Mouse (Mus musculus): Measurements from ENCODE around the gene Atp5j. TPM values are rescaled to one million over a fixed set of nuclear protein-coding genes. Genes with fewer than 3 reads are reported as not detected.

Atp5j gene
- polyA plus RNA-seq, 1 experiment, result 446 TPM

DNA sequence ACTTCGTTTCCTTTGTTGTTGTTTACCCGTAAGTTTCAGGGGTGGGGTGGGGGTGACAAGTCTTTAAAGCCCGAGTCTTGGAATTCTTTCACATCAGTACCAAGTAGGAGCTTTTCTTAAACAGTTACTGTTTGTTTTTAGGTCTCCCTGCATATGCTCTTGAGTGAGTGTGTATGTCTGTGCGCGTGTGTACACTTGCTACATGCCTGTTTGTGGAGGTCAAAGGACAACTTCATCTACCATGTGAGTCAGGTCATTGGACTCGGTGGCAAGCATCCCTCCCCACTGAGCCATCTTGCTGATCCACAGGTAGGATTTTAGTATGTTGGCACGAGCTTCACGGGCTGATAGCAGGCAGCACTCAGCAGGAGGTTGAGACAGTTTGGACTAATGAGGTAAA, 38.4 kb upstream of the Atp5j start:
- Histone ChIP-seq H3K27ac (ENCODE audit: insufficient read depth, low read length) (no peak overlapping the region), H3K4me3 (replicated peaks; ENCODE audit: insufficient read depth, low read depth, low read length) (no peak overlapping the region), H3K27me3 (ENCODE audit: control insufficient read depth, insufficient read depth, low read length) (no peaks in the 10 kb centered on the region; the same call in 1 of the 2 replicates), H3K4me1 (ENCODE audit: control insufficient read depth, insufficient read depth, low read length) (no peaks in the 10 kb centered on the region)
- TF ChIP-seq POLR2A (IDR thresholded peaks at IDR 0.05; ENCODE audit: borderline replicate concordance, insufficient read depth, low read length) (no peak), CTCF (IDR thresholded peaks at IDR 0.05; ENCODE audit: borderline replicate concordance, insufficient read depth, low read depth, low read length) (no peak)
- DNase-seq, result no peak
- WGBS, result 62% methylated on average over 8 of the region's 8 CpGs

DNA sequence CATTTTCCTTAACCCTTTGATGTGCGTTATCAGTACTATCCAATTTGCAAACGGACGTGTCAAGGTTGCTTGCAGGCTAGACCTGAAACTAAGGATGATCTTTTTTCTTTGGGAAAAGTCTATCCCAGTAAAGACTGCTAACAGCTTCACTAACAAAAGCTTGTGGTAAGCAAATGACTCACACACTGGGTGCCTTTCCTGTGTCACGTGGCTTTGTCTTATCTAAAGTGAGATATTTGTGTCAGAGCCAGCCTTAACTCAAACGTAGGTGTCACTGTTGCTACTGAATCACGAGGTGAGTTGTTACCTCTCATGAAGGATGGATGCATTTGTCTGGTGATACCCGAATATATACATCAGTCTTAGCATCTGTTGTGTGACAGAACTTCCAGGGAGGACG, 29.2 kb upstream of the Atp5j start:
- no peak for DNase-seq
- Histone ChIP-seq H3K27me3 (ENCODE audit: control insufficient read depth, insufficient read depth, low read length) (no peaks in the 10 kb centered on the region), H3K4me1 (ENCODE audit: control insufficient read depth, insufficient read depth, low read length) (no peaks in the 10 kb centered on the region), H3K27ac (ENCODE audit: insufficient read depth, low read length) (no peak overlapping the region), H3K4me3 (replicated peaks; ENCODE audit: insufficient read depth, low read depth, low read length) (no peak overlapping the region)
- TF ChIP-seq POLR2A (IDR thresholded peaks at IDR 0.05; ENCODE audit: borderline replicate concordance, insufficient read depth, low read length), result no peak
- no peak for TF ChIP-seq CTCF (IDR thresholded peaks at IDR 0.05; ENCODE audit: borderline replicate concordance, insufficient read depth, low read depth, low read length)
- WGBS, result 91% methylated on average over 8 of the region's 8 CpGs

DNA sequence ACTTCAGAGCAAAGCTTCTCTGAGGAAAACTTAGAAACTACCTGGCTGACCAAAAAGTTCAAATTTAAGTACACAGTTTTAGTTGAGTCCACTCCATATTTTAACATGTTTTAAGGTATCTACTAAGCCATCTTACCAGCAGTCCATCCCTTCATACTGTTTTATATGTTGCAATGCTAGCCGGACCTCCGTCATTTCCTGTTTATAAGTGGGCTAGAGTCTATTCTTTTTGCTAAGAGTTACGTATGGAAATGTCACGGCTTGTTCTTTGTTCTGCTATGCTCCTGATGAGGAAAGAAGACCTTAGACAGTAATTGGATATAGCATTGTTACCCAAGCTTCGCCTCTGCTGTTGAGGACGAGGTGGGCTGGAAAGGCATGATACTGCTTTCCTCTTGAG, 18.1 kb upstream of the Atp5j start:
- H3K27ac ChIP-seq (ENCODE audit: insufficient read depth, low read length), result no peak overlapping the region
- H3K27me3 ChIP-seq (ENCODE audit: control insufficient read depth, insufficient read depth, low read length), result no peaks in the 10 kb centered on the region
- no peaks in the 10 kb centered on the region for H3K4me1 ChIP-seq (ENCODE audit: control insufficient read depth, insufficient read depth, low read length)
- WGBS, result 92% methylated on average over 6 of the region's 6 CpGs
- DNase-seq, result no peak
- no peak for TF ChIP-seq POLR2A (IDR thresholded peaks at IDR 0.05; ENCODE audit: borderline replicate concordance, insufficient read depth, low read length)
- no peak for TF ChIP-seq CTCF (IDR thresholded peaks at IDR 0.05; ENCODE audit: borderline replicate concordance, insufficient read depth, low read depth, low read length)
- H3K4me3 ChIP-seq (replicated peaks; ENCODE audit: insufficient read depth, low read depth, low read length), result no peak overlapping the region

DNA sequence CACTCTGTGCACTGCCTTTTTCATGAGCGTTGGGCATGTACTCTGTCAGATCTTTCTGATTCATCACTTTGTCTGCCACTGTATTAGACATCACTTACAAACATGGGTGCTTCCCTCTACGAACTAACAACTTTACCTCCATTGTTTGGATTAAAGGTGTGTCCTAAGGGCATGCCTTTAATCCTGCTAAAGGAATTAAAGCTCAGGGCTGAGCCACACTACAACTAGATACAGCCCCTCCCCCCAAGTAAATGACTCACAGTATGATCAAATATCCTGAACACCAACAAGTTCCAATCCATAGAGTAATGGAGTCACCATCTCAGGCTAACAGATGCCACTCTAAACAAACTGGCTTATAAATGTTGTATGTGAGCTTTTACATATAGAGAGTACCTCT, 3.2 kb upstream of the Atp5j start:
- WGBS, result 87% methylated on average over 2 of the region's 2 CpGs
- TF ChIP-seq CTCF (IDR thresholded peaks at IDR 0.05; ENCODE audit: borderline replicate concordance, insufficient read depth, low read depth, low read length) (no peak), POLR2A (IDR thresholded peaks at IDR 0.05; ENCODE audit: borderline replicate concordance, insufficient read depth, low read length) (no peak)
- no peaks in the 10 kb centered on the region for H3K27me3 ChIP-seq (ENCODE audit: control insufficient read depth, insufficient read depth, low read length)
- H3K4me1 ChIP-seq (ENCODE audit: control insufficient read depth, insufficient read depth, low read length), result no peaks in the 10 kb centered on the region; the same call in none of the 2 replicates
- DNase-seq, result no peak
- H3K4me3 ChIP-seq (replicated peaks; ENCODE audit: insufficient read depth, low read depth, low read length), result no peak overlapping the region
- no peak overlapping the region for H3K27ac ChIP-seq (ENCODE audit: insufficient read depth, low read length)

DNA sequence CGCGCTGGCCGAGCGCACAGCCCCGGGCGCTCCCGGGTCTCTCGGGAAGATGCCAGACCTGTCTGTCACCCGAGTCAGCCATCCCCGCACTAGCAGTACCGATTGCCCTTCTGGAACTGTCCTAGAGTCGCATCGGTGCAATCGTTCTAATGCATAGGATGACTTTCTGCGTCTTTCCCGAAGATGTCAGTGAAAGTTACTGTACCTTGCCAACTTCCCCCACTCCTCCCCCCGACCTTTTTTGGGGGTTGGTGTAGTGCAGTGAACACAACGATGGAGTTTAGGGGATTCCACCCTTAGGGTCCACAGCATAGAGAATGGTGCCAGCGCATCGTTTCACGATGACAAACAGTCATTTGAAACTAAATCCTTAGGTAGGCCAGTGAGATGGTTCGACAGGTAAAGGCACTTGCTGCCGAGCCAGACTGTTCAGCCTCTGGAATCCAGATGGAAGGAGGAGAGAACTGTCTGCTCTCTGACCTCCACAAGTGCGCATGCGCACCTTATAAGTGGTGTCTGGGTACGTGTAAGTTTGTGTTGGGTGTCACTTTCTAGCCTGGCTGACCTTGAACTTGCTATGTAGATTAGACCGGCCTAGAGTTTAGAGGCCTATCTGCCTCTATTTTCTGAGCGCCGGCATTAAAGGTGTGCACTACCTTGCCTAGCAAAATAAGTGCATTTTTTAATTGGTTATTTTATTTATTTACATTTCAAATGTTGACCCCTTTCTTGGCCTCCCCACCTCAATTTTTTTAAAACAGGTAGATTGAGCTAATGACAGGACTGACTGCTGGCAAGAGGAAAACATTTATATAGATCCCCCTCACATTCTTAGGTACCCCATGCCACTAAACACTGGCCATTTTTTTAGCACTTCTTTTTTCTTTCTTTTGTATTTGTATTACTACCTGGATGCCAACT, 658 bp upstream of the Atp5j start:
- peaks cover 8% of the 10 kb centered on the region for H3K4me1 ChIP-seq (ENCODE audit: control insufficient read depth, insufficient read depth, low read length)
- WGBS, result 6% methylated on average over 29 of the region's 29 CpGs

DNA sequence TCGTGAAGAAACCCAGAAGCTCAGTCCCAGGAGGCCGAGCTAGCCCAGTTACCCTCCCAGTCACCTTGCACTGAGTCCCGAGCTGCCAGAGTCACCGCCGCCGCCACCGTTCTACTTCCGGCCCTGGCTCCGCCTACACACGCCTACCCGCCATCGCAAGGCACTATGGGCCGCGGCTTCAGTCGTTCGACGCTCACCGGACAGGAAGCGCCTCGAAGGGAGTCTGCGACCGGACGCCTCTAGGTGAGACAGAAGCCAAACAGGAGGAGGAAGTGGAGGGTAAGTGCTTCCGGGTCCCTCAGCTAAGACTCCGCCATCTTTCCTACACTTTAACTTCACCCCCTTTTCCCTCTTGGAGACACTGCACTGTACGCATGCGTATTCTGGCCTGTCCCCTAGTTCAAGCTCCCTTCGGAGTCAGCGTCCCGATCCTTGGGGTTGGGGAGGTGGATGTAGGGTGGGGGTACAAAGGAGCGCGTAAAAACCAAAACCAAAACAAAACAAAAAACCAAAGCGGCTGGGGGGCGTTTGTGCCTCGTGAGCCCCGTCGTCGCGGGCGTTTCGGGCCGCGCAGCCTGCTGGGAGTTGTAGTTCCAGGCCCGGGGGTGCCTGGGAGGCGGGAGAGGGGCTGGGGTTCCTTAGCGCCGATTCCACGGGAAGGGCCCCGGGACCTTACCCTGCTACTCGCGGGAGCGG, 532 bp downstream of the Atp5j start, which contains the start of gene Gabpa:
Gabpa (plus strand) TSS at position 181 of the 696 bp plus-strand sequence.
- TF ChIP-seq CTCF (IDR thresholded peaks at IDR 0.05; ENCODE audit: borderline replicate concordance, insufficient read depth, low read depth, low read length), result no peak
- peak; percentile 74 for TF ChIP-seq POLR2A (IDR thresholded peaks at IDR 0.05; ENCODE audit: borderline replicate concordance, insufficient read depth, low read length)
- Histone ChIP-seq H3K4me3 (replicated peaks; ENCODE audit: insufficient read depth, low read depth, low read length) (peak within 1 kb of the TSS; percentile 95), H3K27me3 (ENCODE audit: control insufficient read depth, insufficient read depth, low read length) (no peaks in the 10 kb centered on the region), H3K4me1 (ENCODE audit: control insufficient read depth, insufficient read depth, low read length) (peaks cover 8% of the 10 kb centered on the region), H3K27ac (ENCODE audit: insufficient read depth, low read length) (peak within 1 kb of the TSS; percentile 89)
- WGBS, result under 1% methylated on average over 52 of the region's 52 CpGs
- peak; percentile 92 to 97 for DNase-seq

More for the DNA sequence above, 658 bp upstream of the Atp5j start:
- Histone ChIP-seq H3K27me3 (ENCODE audit: control insufficient read depth, insufficient read depth, low read length) (no peaks in the 10 kb centered on the region), H3K27ac (ENCODE audit: insufficient read depth, low read length) (peak overlapping the region; percentile 58), H3K4me3 (replicated peaks; ENCODE audit: insufficient read depth, low read depth, low read length) (peak overlapping the region; percentile 95)
- no peak for DNase-seq
- TF ChIP-seq CTCF (IDR thresholded peaks at IDR 0.05; ENCODE audit: borderline replicate concordance, insufficient read depth, low read depth, low read length) (no peak), POLR2A (IDR thresholded peaks at IDR 0.05; ENCODE audit: borderline replicate concordance, insufficient read depth, low read length) (no peak)

DNA sequence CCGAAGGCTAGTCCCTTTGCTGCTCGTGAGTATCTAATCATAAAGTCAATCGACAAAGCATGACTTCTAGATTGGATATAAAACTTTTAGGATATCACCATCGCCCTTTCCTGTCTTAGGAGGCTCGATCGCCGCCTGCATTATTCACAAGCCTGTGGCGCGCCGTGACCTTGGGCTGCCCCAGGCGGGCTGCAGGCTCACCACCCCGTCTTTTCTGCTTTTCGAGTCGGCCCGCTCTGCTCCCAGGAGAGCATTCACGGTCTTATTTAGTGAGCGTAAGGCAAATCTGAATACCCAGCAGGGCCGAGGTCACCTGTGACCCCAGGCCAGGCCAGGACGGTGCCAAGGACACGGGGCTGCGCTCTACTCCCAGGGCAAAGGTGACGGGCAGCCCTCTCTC, 1.1 kb downstream of the Atp5j start:
- Histone ChIP-seq H3K4me1 (ENCODE audit: control insufficient read depth, insufficient read depth, low read length) (peaks cover 8% of the 10 kb centered on the region), H3K27ac (ENCODE audit: insufficient read depth, low read length) (peak overlapping the region; percentile 89), H3K4me3 (replicated peaks; ENCODE audit: insufficient read depth, low read depth, low read length) (peak overlapping the region; percentile 95), H3K27me3 (ENCODE audit: control insufficient read depth, insufficient read depth, low read length) (no peaks in the 10 kb centered on the region)
- no peak for DNase-seq
- WGBS, result under 1% methylated on average over 22 of the region's 22 CpGs
- TF ChIP-seq CTCF (IDR thresholded peaks at IDR 0.05; ENCODE audit: borderline replicate concordance, insufficient read depth, low read depth, low read length), result no peak
- no peak for TF ChIP-seq POLR2A (IDR thresholded peaks at IDR 0.05; ENCODE audit: borderline replicate concordance, insufficient read depth, low read length)

All from cerebellum, adult 2 months (tissue).